Mouse (Mus musculus): ENCODE results near the gene Tnnt1. TPM values are rescaled to one million over a fixed set of nuclear protein-coding genes. Genes with fewer than 3 reads are reported as not detected.

The Tnnt1 gene
- 4.7 and 6.0 TPM in 2 replicates for polyA plus RNA-seq (2016; fragmentation: Nextera tagmentation; extraction: Ambion mirVana)

DNA sequence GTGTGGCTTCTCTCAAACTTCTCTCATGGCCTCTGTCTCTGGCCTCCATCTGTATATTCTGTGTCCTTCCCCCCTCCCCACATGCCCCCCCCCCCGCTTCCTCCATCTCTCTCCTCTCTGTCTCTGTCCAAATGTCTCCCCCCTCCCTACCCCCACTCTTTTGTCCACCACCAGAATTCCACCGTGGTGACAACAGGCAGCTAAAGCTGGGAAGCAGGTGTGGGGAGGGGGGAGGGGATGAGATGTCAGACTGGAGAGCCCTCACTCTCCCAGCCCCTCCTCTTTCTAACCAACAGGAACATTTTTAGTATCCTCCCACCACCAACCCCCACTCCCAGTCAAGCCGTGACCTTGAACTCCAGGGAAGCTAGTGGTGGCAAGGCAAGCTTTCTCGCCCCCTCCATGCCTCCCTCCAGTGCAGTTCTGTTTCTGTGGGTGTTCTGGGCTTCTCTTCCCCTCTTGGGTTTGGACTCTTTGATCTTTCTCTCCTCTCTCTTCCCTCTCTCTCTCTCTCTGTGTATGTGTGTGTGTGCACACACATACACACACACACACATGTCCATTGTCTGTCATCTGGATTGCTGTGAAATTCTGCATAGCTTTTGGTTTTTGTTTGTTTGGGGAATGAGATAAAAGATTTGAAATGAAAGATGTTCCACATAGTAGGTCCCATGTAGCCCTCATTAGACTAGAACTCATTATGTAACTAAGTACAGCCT, at the start of gene Tnnt1:
Gene Tnnt1, minus strand, starts transcription at position 51 of the 719 bp plus-strand sequence.
- Histone ChIP-seq H3K36me3 (no peaks in the 10 kb centered on the region), H3K9me3 (replicated peaks) (no peaks in the 10 kb centered on the region), H3K27me3 (ENCODE audit: low read depth, poor library complexity, severe bottlenecking) (peaks cover 22% of the 10 kb centered on the region), H3K4me1 (peaks cover 43% of the 10 kb centered on the region), H3K4me3 (no peak within 1 kb of the TSS), H3K27ac (replicated peaks) (peak within 1 kb of the TSS; percentile 72)
- 22% methylated on average over 4 of the region's 4 CpGs for WGBS
- no peak for DNase-seq (ENCODE audit: low spot score)

DNA sequence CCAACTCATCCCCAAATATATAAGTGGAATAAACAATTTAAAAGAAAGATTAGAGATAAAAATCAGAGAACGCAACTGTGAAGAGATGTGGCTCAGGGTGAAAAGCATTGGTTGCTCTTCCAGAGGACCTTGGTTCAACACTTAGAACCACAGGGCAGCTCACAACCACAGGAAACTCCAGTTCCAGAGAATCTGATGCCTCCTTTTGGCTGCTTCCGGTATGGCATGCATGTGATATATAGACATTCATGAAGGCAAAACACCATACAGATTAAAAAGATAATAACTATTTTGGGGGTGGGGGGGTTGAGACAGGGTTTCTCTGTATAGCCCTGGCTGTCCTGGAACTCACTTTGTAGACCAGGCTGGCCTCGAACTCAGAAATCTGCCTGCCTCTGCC, 46.5 kb upstream of the Tnnt1 start:
- no peaks in the 10 kb centered on the region for H3K27me3 ChIP-seq (ENCODE audit: low read depth, poor library complexity, severe bottlenecking)
- no peaks in the 10 kb centered on the region for H3K9me3 ChIP-seq (replicated peaks)
- DNase-seq (ENCODE audit: low spot score) = no peak
- no peaks in the 10 kb centered on the region for H3K36me3 ChIP-seq
- no peaks in the 10 kb centered on the region for H3K4me1 ChIP-seq
- no peak overlapping the region for H3K27ac ChIP-seq (replicated peaks)
- H3K4me3 ChIP-seq = no peak overlapping the region
- WGBS = 88% methylated on average over 3 of the region's 3 CpGs

DNA sequence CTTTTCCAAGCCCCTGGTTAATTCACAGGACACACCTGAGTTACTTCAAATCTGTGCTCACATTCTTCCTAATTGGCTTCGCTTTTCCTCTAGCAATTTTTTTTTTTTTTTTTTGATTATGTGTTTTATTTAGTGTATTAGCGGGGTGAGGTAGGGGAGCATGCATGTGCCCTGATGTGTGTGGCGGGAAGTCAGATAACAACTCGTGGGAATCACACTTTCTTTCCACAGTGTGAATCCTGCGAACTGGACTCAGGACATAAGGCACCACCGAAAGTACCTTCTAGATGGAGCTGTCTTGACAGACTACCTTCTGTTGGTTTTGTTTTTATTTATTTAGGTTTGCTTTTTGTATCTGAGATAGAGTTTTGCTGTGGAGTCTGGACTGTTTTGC, 41.0 kb upstream of the Tnnt1 start:
- Histone ChIP-seq H3K4me1 (peaks cover 12% of the 10 kb centered on the region), H3K4me3 (no peak overlapping the region), H3K27me3 (ENCODE audit: low read depth, poor library complexity, severe bottlenecking) (peaks cover 8% of the 10 kb centered on the region; the same call in 1 of the 2 replicates), H3K36me3 (no peaks in the 10 kb centered on the region), H3K27ac (replicated peaks) (no peak overlapping the region), H3K9me3 (replicated peaks) (no peaks in the 10 kb centered on the region)
- WGBS = 65% methylated on average over 6 of the region's 6 CpGs
- DNase-seq (ENCODE audit: low spot score) = no peak

DNA sequence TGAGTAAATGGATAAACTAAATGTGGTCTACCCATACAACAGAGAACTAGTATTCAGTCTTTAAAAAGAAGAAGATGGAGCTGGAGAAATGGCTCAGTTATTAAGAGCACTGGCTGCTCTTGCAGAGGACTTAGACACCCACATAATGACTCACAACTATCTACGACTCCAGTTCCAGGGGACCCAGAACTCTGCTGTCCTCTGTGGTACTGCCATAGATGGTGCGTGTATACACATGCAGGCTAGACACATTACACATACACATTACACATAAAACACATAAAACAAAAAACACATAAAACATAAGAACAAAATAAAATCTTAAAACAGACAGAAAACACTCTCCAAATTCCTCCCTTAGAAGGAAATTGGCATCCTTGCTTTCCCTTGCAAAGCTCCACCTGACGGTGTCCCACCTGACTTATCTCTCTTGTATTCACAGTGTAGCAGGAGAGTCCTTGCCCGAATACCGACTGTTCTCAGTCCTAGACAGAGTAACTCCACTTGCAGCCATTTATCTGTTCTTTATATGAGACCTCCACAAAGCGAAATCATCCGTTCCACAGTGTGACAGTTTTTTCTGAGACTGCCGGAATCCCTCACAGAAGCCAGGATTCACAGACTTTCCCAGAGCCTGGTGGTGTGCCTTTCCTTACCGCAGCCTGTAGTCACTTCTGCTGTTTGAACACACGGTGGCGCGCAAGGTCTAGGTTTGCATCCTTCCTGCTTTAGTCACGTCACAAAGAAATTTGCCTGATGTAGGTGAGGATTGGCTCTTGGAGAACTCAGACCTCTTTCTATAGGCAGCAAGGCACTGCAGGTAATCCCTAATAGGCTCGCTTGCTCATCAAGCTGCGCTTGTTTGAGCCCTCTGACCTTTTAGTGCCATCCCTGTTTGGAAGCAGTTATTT, 40.3 kb upstream of the Tnnt1 start:
- H3K36me3 ChIP-seq = no peaks in the 10 kb centered on the region
- WGBS = 25% methylated on average over 15 of the region's 15 CpGs
- H3K4me3 ChIP-seq = no peak overlapping the region
- DNase-seq (ENCODE audit: low spot score) = peak; percentile 82
- no peak overlapping the region for H3K27ac ChIP-seq (replicated peaks)
- peaks cover 12% of the 10 kb centered on the region for H3K4me1 ChIP-seq
- H3K27me3 ChIP-seq (ENCODE audit: low read depth, poor library complexity, severe bottlenecking) = peaks cover 8% of the 10 kb centered on the region; the same call in 1 of the 2 replicates
- no peaks in the 10 kb centered on the region for H3K9me3 ChIP-seq (replicated peaks)

DNA sequence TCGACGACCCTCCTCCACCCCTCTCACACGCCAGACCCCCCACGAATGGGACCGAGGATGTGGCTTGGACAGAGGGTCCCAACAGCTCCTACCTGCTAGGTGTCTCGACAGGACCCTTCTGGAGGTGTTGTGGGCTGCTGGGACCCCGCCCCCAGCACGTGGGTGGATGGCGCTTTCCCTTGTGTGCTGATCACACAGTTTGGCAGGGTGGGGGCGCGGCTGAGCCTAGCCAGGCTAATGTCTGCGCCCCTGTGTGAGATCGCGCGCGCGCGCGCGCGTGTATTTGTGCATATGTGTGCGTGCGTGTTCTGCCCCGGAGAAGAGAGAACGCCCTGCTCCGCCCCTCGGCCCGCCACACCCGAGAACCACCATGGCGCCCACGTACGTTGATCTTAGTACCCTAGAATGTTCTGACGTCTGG, 31.0 kb upstream of the Tnnt1 start, which contains the start of gene Syt5:
Gene Syt5, minus strand, starts transcription at position 321 of the 421 bp plus-strand sequence.
- Histone ChIP-seq H3K4me3 (peak within 1 kb of the TSS; percentile 59), H3K27me3 (ENCODE audit: low read depth, poor library complexity, severe bottlenecking) (peaks cover 23% of the 10 kb centered on the region), H3K36me3 (no peaks in the 10 kb centered on the region), H3K9me3 (replicated peaks) (no peaks in the 10 kb centered on the region), H3K27ac (replicated peaks) (peak within 1 kb of the TSS; percentile 82), H3K4me1 (peaks cover 22% of the 10 kb centered on the region)
- DNase-seq (ENCODE audit: low spot score) = peak; percentile 40
- WGBS = 11% methylated on average over 33 of the region's 33 CpGs

DNA sequence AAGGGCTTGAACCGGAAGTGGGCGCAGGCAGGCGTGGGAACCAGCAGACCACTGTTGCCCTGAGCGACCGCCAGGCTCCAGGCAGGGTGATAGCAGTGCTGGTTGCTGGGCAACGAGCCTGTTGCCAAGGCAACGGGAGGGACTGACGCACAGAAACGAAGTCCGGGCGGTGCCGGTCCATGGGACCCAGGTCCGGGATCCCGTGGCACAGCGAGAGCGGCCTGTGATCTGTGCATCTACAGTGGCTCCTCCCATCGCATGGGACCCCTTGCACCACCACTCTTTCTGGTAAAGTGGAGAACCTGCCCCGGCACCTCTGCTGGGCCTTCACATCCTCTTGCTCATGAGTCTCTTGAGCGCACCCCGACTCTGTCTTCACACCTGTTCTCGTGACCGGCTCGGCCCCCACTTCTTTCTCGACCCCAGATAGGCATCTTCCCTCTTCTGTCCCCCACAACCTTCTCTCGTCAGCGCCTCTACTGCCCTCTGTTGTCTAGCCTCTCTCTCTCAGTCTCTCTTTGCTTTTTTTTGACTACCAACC, 30.5 kb upstream of the Tnnt1 start:
- DNase-seq (ENCODE audit: low spot score) = peak; percentile 93
- Histone ChIP-seq H3K4me1 (peaks cover 22% of the 10 kb centered on the region), H3K36me3 (no peaks in the 10 kb centered on the region), H3K27ac (replicated peaks) (peak overlapping the region; percentile 82), H3K9me3 (replicated peaks) (no peaks in the 10 kb centered on the region), H3K27me3 (ENCODE audit: low read depth, poor library complexity, severe bottlenecking) (peaks cover 23% of the 10 kb centered on the region), H3K4me3 (peak overlapping the region; percentile 59)
- 2% methylated on average over 26 of the region's 26 CpGs for WGBS

DNA sequence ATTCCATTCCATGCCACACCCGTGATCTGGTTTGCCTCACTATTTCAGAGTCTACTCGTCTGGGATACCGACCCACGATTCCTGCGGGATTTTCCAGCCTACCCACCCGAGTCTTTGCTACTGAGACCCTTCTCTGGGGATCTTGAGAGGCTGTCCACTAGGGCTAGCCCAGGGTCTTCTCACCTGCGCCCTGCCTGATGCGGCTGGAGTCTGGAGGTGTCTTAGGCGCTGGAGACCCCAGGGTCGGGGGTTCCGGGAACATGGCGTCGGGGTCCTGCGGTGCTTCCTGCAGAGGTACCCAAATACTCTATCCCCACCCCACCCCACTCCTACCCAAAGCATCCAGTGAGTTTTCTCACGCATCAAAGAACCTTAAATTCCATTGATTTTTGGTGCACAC, 29.9 kb upstream of the Tnnt1 start:
- Histone ChIP-seq H3K27ac (replicated peaks) (peak overlapping the region; percentile 82), H3K4me3 (peak overlapping the region; percentile 59), H3K9me3 (replicated peaks) (no peaks in the 10 kb centered on the region), H3K36me3 (no peaks in the 10 kb centered on the region), H3K4me1 (peaks cover 22% of the 10 kb centered on the region), H3K27me3 (ENCODE audit: low read depth, poor library complexity, severe bottlenecking) (peaks cover 23% of the 10 kb centered on the region)
- 73% methylated on average over 15 of the region's 15 CpGs for WGBS
- no peak for DNase-seq (ENCODE audit: low spot score)

DNA sequence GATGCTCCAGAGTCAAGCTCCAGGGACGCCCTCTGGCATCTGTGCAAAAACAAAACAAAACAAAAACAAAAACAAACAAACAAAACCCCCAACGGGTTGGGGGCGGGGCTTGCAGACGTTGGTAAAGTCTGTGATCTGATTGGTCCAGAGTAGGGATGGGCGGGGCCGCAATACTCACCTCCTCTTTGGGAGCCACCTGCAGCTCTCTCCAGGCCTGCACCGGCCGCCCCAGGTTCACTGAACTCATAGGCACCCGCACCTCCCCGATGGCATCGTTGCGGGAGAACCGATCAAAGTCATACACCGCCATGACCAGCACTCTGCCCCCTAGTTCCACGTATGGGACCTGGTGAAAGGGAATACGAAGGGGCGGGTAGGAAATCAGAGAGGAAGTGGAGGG, 25.8 kb upstream of the Tnnt1 start:
- Histone ChIP-seq H3K4me1 (peaks cover 16% of the 10 kb centered on the region), H3K27me3 (ENCODE audit: low read depth, poor library complexity, severe bottlenecking) (peaks cover 8% of the 10 kb centered on the region; the same call in 1 of the 2 replicates), H3K36me3 (no peaks in the 10 kb centered on the region), H3K27ac (replicated peaks) (no peak overlapping the region), H3K9me3 (replicated peaks) (no peaks in the 10 kb centered on the region), H3K4me3 (no peak overlapping the region)
- DNase-seq (ENCODE audit: low spot score) = no peak
- 38% methylated on average over 17 of the region's 17 CpGs for WGBS

DNA sequence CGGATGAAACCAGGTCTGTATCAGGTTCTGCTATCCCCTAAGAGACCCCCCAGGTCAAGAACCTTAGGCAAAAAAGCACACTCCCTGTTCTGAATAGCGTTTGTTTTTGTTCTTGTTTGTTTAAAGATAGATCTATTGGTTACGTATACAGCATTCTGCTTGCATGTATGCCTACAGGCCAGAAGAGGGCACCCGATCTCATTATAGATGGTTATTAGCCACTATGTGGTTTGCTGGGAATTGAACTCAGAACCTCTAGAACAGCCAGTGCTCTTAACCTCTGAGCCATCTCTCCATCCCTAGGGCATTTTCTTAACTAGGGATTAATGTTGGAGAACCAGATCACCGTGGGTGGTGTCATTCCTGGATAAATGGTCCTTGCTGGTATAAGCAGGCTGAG, 25.2 kb upstream of the Tnnt1 start:
- no peak for DNase-seq (ENCODE audit: low spot score)
- no peak overlapping the region for H3K4me3 ChIP-seq
- H3K4me1 ChIP-seq = peaks cover 9% of the 10 kb centered on the region
- 0 out of 2 replicates have a peak, but pooled peaks cover 5% of the 10 kb centered on the region for H3K27me3 ChIP-seq (ENCODE audit: low read depth, poor library complexity, severe bottlenecking)
- 72% methylated on average over 5 of the region's 5 CpGs for WGBS
- H3K27ac ChIP-seq (replicated peaks) = no peak overlapping the region
- H3K36me3 ChIP-seq = no peaks in the 10 kb centered on the region
- no peaks in the 10 kb centered on the region for H3K9me3 ChIP-seq (replicated peaks)

DNA sequence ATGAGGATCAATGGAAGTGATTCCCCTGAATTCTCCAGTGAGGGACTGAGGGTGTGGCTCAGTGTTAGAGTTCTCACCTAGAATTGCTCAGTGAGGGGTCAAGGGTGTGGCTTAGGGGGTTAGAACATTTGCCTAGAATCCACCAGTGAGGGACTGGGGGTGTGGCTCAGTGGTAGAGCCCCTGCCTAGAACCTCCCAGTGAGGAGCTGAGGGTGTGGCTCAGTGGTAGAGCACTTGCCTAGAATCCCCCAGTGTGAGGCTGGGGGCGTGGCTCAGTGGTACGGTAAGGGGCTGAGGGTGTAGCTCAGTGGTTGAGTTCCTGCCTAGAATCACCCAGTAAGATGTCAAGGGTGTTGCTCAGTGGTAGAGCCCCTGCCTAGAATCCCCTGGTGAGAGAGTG, 22.8 kb upstream of the Tnnt1 start:
- no peak overlapping the region for H3K27ac ChIP-seq (replicated peaks)
- no peaks in the 10 kb centered on the region for H3K36me3 ChIP-seq
- 0 out of 2 replicates have a peak, but pooled peaks cover 5% of the 10 kb centered on the region for H3K27me3 ChIP-seq (ENCODE audit: low read depth, poor library complexity, severe bottlenecking)
- H3K4me3 ChIP-seq = no peak overlapping the region
- no peaks in the 10 kb centered on the region for H3K4me1 ChIP-seq
- no peak for DNase-seq (ENCODE audit: low spot score)
- 84% methylated on average over 2 of the region's 2 CpGs for WGBS
- H3K9me3 ChIP-seq (replicated peaks) = no peaks in the 10 kb centered on the region

DNA sequence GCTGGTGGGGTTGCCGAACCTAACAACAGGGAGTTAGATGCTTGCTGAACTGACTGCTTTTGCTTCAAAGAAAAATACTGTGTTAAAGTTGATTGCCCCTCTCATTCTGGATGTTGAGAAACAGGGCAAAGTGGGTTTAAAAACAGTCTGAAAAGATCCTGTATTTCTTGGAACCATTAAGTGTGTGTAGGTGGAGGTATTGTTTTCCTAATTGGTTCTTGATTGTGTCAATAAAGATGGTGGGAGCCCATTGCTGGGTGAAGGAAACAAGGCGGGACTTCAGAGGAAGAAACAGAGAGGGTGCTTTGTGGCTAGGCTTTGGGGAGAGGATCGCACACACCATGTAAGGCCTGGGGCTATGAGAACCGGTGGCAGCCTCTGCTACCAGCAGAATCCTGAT, 21.0 kb upstream of the Tnnt1 start:
- Histone ChIP-seq H3K9me3 (replicated peaks) (no peaks in the 10 kb centered on the region), H3K4me1 (peaks cover 6% of the 10 kb centered on the region), H3K27ac (replicated peaks) (no peak overlapping the region), H3K27me3 (ENCODE audit: low read depth, poor library complexity, severe bottlenecking) (no peaks in the 10 kb centered on the region), H3K36me3 (no peaks in the 10 kb centered on the region), H3K4me3 (no peak overlapping the region)
- WGBS = 67% methylated on average over 4 of the region's 4 CpGs
- DNase-seq (ENCODE audit: low spot score) = no peak

DNA sequence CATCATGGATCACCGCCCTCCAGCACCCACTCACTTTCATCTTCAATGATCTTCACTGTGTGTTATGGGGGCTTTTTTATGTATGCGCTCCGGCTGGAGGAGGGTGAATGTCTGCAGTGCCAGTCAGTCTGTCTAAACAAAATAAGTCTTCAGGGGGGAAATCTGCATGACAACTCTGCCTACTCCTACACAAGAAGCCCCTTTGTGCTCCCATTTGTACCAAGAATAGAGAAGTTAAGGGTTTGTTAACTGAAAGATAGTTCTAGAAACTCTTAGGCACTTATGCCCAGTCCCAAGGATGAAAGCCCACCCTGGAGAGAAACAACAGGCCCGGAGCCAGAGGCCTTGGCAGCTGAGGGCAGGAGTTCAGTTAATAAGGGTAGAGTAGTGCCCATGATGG, 20.2 kb upstream of the Tnnt1 start:
- DNase-seq (ENCODE audit: low spot score) = no peak
- Histone ChIP-seq H3K27me3 (ENCODE audit: low read depth, poor library complexity, severe bottlenecking) (no peaks in the 10 kb centered on the region; the same call in 1 of the 2 replicates), H3K9me3 (replicated peaks) (no peaks in the 10 kb centered on the region), H3K27ac (replicated peaks) (no peak overlapping the region), H3K36me3 (no peaks in the 10 kb centered on the region), H3K4me1 (peaks cover 14% of the 10 kb centered on the region), H3K4me3 (no peak overlapping the region)
- WGBS = 94% methylated on average over 4 of the region's 4 CpGs

Data from midbrain, embryonic 10.5 days (tissue).